Mouse (Mus musculus): Measurements from ENCODE around the gene Mill2.
"Not testable (repeated sequence)": the region's sequence is repeated elsewhere in the genome, so short reads cannot be mapped to it uniquely, and the experiment has no call there.

The Mill2 gene

DNA sequence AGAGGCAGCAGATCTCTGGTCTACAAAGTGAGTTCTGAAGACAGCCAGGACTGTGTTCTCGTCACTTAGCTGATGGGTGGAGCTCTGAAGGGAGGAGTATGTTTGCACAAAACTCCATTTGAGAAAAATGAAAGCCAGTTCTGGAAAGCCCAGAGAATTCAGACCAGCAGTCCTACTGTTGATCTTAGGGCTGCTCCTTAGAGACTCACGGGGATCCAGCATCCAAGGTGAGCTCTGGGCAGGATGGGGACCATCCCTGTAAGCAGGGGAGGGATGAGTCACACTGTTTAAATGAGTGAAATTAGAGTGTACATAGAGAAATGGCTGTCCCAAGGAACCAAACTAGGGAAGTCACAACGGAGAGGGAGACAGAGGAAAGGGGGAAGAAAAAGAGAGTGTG lies at the start of gene Mill2:
TSS of gene Mill2 (plus strand) at position 102 of the 400 bp plus-strand sequence.
- no peak for DNase-seq

- DNase-seq: not testable (repeated sequence)
Observed at GRCm38 (mm10) chr7:18790671-18791070, 49.1 kb upstream of the Mill2 start.

- no peak for DNase-seq
Observed at GRCm38 (mm10) chr7:18798420-18798819, 41.3 kb upstream of the Mill2 start, which contains the start of gene Psg19. Gene Psg19, minus strand, starts transcription at chr7:18798520.

- no peak for DNase-seq
Observed at GRCm38 (mm10) chr7:18799129-18799528, 40.6 kb upstream of the Mill2 start.

- DNase-seq: no peak
Observed at GRCm38 (mm10) chr7:18803526-18803925, 36.2 kb upstream of the Mill2 start.

DNA sequence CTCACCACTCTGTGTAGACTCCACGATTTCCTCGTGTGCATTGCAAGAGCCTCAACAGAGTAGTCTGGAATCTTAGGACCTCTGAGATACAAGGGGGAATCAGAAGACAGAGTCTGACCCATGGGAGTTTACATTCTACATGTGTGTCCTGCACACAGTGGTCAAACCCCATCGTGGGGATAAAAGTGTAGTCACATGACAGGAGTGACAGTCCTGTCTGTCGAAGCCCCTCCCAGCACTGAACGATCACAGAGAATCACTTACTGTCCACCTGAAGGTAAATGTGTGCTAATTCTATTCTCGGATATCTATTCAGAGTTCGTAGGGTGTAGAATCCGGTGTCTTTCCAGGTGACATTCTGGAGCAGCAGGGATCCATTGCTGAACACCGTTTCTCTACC lies 21.5 kb upstream of the Mill2 start:
- no peak for DNase-seq

GRCm38 (mm10) chr7:18821507-18821906 lies 18.3 kb upstream of the Mill2 start, which contains the start of gene Psg17:
Gene Psg17, minus strand, starts transcription at chr7:18821607.
- DNase-seq: no peak

DNA sequence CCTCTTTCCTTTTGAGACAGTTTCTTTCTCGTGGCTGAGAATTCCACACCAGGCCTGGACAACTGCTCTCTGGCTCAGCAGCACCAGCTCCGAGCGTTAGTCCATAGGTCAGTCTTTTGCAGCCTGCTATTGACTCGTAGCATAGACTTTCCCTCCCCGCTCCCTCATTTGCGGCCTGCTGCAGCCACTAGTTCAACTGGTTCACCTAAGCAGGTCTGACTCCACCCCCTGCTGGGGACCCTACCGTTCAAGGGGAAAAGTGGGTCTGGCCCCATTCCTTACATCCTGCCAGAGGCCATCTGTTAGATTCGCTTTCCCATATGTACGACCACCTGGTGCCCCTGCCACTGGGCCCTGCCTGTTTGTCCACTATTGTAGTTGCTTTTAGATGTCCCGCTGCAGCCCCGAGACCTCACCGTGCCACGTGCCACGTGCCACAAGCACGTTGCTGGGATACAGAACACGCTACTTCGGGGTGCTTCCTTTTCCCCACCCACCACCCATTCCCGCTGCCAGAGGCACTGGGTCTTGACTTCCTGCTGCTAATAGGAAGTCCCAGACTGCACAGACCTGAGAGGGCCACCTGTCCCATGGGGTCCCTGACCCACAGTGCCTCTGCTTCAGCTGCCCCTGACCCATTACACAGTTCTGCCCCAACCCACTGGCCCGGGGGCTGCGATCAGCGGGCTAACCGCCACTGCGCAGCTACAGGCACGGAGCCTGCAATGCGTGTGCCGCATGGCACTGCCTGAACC lies 11.8 kb upstream of the Mill2 start:
- DNase-seq: no peak

DNA sequence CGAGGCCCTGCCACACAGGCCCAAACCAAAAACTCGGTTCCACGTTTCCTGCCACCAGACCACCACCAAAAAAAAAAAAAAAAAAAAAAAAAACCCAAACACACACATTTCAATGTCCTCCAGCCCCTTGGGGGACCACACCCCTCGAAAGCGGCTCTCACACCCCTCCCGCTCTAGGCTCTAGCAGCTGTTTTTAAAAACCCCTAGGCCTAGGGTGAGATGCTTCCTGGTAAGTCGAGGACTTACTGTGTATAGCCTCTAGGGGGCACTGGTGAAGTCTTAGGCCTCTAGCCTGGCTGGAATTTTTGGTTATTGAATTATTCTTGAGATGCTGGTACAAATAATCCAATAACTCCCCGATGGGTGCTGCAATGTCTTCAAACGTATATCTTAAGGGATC lies 11.2 kb upstream of the Mill2 start:
- no peak for DNase-seq

GRCm38 (mm10) chr7:18829545-18829944 lies 10.2 kb upstream of the Mill2 start:
- no peak for DNase-seq

DNA sequence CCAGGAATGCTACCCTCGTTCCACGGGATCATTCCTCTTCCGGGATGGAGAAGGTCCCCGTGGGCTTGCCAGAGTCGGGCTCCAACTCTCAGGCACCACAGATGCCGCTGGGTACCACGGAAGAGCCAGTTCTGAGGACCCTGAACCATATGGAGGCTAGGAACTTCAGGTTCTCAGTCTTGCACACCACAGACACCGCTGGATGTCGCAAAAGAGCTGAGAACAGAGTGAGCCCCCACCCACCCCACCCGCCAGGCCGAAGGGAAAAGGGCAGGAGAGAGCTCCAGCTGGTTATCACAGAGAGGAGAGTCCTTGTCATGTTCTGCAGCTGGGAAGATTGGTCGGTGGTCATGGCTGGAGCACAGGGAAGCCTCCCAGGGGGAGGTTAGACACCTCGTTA lies 7.5 kb upstream of the Mill2 start:
- no peak for DNase-seq

DNA sequence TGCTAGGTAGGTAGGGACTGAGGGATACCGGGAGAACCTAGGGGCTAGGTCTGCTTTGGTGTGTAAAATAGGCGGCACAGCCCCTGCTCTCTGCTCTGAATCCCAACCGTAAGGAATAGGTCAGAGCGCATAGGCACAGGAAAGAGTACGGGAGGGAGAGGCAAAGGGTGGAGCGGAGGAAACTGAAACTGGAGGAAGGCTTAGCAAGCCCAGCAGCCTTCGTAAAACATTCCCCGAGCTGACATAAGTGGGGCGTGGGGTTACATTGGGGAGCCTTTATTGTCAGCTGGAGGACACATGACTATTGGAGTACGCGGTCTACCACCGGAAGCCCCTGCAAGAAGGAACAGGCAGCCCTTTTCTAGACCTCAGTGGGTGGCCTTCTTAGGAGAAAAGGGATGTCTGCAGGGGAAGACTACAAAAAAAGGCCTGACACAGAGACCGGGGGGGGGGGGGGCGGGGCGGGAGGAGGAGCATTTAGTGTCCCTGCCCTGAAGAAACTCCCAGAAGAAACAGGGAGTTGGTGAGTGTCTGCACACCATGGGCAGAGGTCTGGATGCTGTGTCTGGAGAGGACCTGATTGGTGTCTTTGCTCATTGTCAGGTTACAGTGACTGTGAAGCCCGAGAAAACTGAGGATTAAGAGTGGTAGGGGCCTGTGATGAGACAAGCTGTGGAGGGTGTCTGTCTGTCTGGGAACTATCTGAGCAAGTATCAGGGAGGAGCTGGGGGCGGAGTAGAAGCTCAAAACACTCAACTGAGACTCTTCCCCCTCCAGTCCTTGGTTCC lies 814 bp downstream of the Mill2 start:
- peak; percentile 64 for DNase-seq

GRCm38 (mm10) chr7:18841174-18841567 lies 1.4 kb downstream of the Mill2 start:
- no peak for DNase-seq

DNA sequence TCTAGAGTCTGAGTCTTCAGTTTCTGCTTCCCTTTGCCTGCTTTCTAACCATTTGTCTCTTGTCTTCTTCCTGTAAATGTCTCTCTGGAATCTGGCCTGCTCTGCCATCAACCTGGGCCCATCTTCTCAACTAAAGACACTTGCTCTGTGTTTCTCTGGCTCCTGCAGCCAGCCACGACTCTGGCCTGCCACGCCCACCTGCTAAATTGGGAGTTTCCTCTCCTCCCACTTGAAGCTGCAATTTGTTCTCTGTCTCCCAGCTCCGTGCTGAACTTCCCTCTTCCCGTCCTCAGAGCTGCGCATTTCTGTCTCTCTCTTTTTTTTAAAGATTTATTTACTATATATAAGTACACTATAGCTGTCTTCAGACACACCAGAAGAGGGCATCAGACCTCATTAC lies 5.0 kb downstream of the Mill2 start:
- no peak for DNase-seq

DNA sequence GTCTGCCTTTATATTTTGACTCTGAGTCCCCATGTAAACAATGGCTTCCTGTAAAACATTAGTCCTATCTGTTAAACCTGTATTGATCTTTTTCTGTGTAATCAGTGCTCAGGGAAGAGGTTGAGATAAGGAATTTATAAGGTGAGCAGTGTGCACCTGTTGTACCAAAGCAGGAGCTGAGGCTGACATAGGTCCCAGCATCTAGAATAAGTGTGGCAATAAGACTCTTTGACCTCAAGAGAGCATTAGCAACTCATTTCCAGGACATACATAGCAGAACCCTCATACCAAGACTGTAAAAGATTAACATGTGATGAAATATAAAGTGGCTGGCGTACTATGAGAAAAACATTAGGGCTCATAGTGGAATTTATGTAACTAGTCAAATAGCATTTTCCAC lies 8.6 kb downstream of the Mill2 start:
- DNase-seq: no peak

- peak; percentile 24 for DNase-seq
Observed at GRCm38 (mm10) chr7:18858310-18858916, 18.6 kb downstream of the Mill2 start.

GRCm38 (mm10) chr7:18862801-18863200 lies 23.0 kb downstream of the Mill2 start:
- DNase-seq: no peak

GRCm38 (mm10) chr7:18868491-18868890 lies 28.7 kb downstream of the Mill2 start:
- no peak for DNase-seq

GRCm38 (mm10) chr7:18871031-18871430 lies 31.3 kb downstream of the Mill2 start, which contains the start of gene Pglyrp1:
Gene Pglyrp1, plus strand, starts transcription at chr7:18871331.
- not testable (repeated sequence) for DNase-seq

DNA sequence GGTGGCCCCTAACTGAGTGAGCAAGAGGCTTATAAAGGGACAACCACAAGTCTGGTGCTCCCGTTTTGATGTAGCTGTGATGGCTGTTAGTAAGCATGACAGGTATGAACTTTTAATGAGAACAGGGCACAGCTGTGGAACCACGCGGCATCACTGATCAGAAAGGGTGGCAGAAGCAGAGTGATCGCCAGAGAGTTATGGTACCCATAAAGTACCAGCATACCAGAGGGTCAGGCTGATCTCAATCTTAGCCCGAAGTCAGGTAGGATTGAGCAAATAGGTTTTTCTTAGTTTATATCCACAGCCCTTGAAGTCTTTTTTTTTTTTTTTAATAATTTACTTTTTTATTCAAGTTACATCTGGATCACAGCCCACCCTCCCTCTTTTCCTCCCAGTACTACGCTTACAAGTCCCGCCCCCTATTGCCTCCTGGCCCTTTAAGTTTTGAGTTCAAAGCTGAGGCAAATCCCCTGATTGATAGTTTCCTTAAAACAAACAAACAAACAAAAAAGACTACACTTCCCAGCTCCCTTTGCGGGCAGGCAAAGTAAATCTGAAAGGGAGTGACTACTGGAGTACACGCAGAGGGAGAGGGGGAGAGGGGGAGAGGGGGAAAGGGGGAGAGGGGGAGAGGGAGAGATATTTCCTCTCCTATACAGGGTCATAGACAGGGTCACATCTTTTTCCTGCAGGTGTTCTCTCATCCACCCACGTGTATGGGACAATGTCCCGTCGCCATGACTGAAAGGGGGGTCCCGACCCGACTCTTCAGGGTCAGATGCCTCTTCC lies 32.4 kb downstream of the Mill2 start:
- DNase-seq: no peak

DNA sequence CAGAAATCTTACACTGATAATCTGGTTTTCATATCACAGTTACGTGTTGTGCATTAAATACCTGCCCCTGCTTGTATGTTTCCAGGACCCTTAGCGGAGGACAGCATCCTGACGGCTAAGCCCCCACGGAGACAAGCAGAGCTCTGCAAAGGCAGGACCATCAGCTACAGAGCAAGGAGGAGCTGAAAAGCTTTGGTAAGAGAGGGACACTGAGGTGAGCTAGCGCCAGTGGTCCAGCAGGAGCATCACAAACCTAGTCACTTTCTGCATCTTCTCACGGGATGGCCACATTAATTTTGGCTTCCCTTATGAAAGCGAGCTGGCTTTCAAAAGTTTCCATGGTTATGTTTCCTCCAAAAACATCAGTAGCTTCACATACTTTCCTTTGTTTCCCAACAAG lies 33.0 kb downstream of the Mill2 start:
- DNase-seq: no peak

GRCm38 (mm10) chr7:18873253-18873652 lies 33.5 kb downstream of the Mill2 start:
- peak; percentile 50 for DNase-seq

DNA sequence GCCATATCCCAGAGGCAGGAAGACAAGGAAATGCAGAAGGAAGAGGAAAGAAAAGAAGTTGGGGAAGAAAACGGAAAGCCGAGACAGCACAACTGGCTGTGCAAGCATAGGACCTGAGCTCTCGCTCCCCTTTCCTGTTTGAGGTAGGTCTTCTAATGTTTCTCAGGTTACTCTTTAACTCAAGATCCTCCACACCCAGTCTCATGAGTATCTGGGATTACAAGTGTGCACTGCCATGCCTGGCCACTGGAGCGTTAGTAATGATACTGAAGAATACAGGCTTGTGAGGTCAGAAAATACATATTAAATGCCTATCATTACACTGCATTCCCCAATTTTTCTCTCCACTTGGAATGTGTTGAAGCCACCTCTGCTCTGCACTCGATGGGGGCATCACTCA lies 35.6 kb downstream of the Mill2 start:
- no peak for DNase-seq

Measured in kidney, adult 11 months (tissue).